Comparison of ENCODE assay signal across 20 mouse cellular contexts in the genomic region with DNA sequence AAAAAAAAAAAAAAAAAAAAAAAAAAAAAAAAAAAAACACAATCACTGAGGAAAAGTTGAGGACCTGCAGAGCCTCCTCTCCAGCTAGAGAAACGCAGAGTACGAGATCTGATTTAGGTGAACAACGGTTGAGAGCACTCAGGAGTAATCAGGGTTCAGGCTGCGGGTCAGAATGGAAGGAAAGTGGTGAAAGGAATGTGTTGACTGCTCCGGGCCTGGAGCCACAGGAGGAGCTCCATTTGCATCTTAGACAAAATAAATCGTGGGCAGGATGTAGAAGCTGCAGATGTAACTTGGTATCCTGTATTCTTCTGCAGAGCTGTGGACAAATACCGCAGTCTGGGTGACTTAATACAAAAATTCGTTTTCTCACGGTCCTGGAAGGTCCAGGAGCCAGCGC. TPM values are rescaled to one million over a fixed set of nuclear protein-coding genes. Genes with fewer than 3 reads are reported as not detected.
"Had no signal": no experiment of that assay in that cellular context is flagged by ENCODE, and none has a peak within 500 bp of the region (broad histone marks: within the 10 kb centered on the region; RNA-seq: fewer than 3 reads in every experiment).

No protein-coding gene starts in this region.

- H3K36me3 ChIP-seq: midbrain, embryonic 10.5 days; midbrain, embryonic 13.5 days; neural tube, embryonic 13.5 days; neural tube, embryonic 15.5 days; stomach, embryonic 15.5 days had no signal

- ATAC-seq: midbrain, embryonic 16.5 days had no signal

- H3K27ac ChIP-seq: liver, embryonic 14.5 days; midbrain, embryonic 13.5 days; neural tube, embryonic 13.5 days; neural tube, embryonic 15.5 days; stomach, embryonic 15.5 days; stomach, postnatal 0 days had no signal

- H3K9ac ChIP-seq: liver, embryonic 14.5 days; stomach, embryonic 15.5 days had no signal

- DNase-seq: lung, adult 2 months; lung, postnatal 10 days; lung, postnatal 4 days; right cerebral cortex, adult 18-20 months; right cerebral cortex, postnatal 14 days; thymus, adult 2 months; thymus, postnatal 25 days; thymus, postnatal 4 days had no signal

- H3K9me3 ChIP-seq: midbrain, embryonic 13.5 days; neural tube, embryonic 13.5 days; neural tube, embryonic 15.5 days; stomach, embryonic 15.5 days had no signal

- H3K4me3 ChIP-seq: myocyte had no signal

RNA-seq across cellular contexts. Expression of gene Mmp25, which starts 0.8 kb away (rescaled TPM):
- total RNA-seq: megakaryocyte-erythroid progenitor cell, adult 5-6 weeks had no signal
- polyA plus RNA-seq: myocyte had no signal

RNA-seq across cellular contexts. Expression of gene Bicdl2, which starts 14.4 kb away (rescaled TPM):
- total RNA-seq: megakaryocyte, adult 5-6 weeks; megakaryocyte-erythroid progenitor cell, adult 5-6 weeks had no signal
- polyA plus RNA-seq: midbrain, embryonic 16.5 days; neural tube, embryonic 11.5 days; neural tube, embryonic 13.5 days; neural tube, embryonic 15.5 days had no signal
